Mouse (Mus musculus) heart, embryonic 10.5 days (tissue): Measurements from ENCODE around the gene Enox1. TPM values are rescaled to one million over a fixed set of nuclear protein-coding genes. Genes with fewer than 3 reads are reported as not detected.

Experiments used
- DNase-seq: peaks from one replicate; pipeline ENCODE4 v3.0.0-alpha.2; 2017; ENCODE audit warnings: low spot score
- H3K27ac ChIP-seq: fragments of 300-500 bp; sonication (generic); 2 replicates; pipeline ENCODE4 v1.5.1; 2016; ENCODE audit warnings: mild to moderate bottlenecking
- H3K27me3 ChIP-seq: fragments of 300-500 bp; sonication (generic); 2 replicates; pipeline ENCODE4 v1.6.1; 2016; ENCODE audit warnings: mild to moderate bottlenecking; ENCODE audit not compliant: poor library complexity, insufficient read depth, severe bottlenecking
- H3K36me3 ChIP-seq: fragments of 300-500 bp; sonication (generic); 2 replicates; pipeline ENCODE4 v1.6.1; 2016; ENCODE audit warnings: mild to moderate bottlenecking, moderate library complexity
- H3K4me1 ChIP-seq: fragments of 300-500 bp; sonication (generic); 2 replicates; pipeline ENCODE4 v1.6.1; 2016; ENCODE audit warnings: mild to moderate bottlenecking
- H3K4me3 ChIP-seq: fragments of 300-500 bp; sonication (generic); 2 replicates; pipeline ENCODE4 v1.5.1; 2016; ENCODE audit warnings: mild to moderate bottlenecking, moderate library complexity
- H3K9me3 ChIP-seq: fragments of 300-500 bp; sonication (generic); 2 replicates; pipeline ENCODE4 v1.6.1; 2016; ENCODE audit warnings: mild to moderate bottlenecking, moderate library complexity
- WGBS: fragments of 180-500 bp; shearing (Covaris S2); methylation state at CpG from one replicate; pipeline ENCODE4 v1.1.7; 2016; 5-methylcytosine and 5-hydroxymethylcytosine counted together
- polyA plus RNA-seq: library from polyadenylated mRNA; unstranded; fragments of >200 nt; fragmentation: Nextera tagmentation; extraction: Ambion mirVana; gene quantifications from 2 replicates; pipeline ENCODE4 v1.2.1, GENCODE M21; 2016

Gene Enox1
- polyA plus RNA-seq, 1 experiment from 2014 or later = 5.8 TPM

- H3K9me3 ChIP-seq = no peaks in the 10 kb centered on the region
- no peak overlapping the region for H3K4me3 ChIP-seq
- H3K36me3 ChIP-seq = no peaks in the 10 kb centered on the region
- no peaks in the 10 kb centered on the region for H3K27me3 ChIP-seq
- H3K4me1 ChIP-seq = no peaks in the 10 kb centered on the region
- WGBS = 80% methylated on average over 8 of the region's 8 CpGs
- no peak overlapping the region for H3K27ac ChIP-seq
- DNase-seq = no peak
Measured at GRCm38 (mm10) chr14:77409271-77409940, 252.8 kb downstream of the Enox1 start.

GRCm38 (mm10) chr14:77410354-77410753 lies 253.8 kb downstream of the Enox1 start:
- no peak overlapping the region for H3K4me3 ChIP-seq
- H3K9me3 ChIP-seq = no peaks in the 10 kb centered on the region
- 83% methylated on average over 9 of the region's 9 CpGs for WGBS
- no peaks in the 10 kb centered on the region for H3K27me3 ChIP-seq
- no peaks in the 10 kb centered on the region; the same call in 1 of the 2 replicates for H3K4me1 ChIP-seq
- no peaks in the 10 kb centered on the region for H3K36me3 ChIP-seq
- no peak overlapping the region for H3K27ac ChIP-seq
- no peak for DNase-seq

GRCm38 (mm10) chr14:77413106-77413505 lies 256.5 kb downstream of the Enox1 start:
- DNase-seq = no peak
- no peaks in the 10 kb centered on the region for H3K9me3 ChIP-seq

DNA sequence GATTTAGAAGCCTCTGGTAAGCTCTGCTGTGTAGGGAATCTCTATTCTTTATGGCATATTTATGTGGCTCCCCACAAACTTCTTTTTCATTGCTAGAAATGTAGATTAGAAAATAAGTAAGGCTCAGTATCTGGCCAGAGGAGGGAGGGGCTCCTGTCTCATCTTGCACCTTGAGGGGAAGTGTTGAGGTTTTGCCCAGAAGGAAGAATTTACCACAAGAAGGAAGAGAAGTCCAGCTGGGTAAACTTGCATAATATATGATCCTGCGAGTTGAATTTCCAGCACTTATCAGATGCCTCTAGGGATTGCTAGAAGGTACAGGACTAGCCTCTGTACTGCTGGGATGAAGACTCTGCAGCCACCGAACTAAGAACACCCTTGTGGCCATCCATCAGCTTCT lies 259.8 kb downstream of the Enox1 start:
- H3K36me3 ChIP-seq = no peaks in the 10 kb centered on the region
- no peaks in the 10 kb centered on the region; the same call in 1 of the 2 replicates for H3K4me1 ChIP-seq
- no peak for DNase-seq
- WGBS = 75% methylated on average over 2 of the region's 2 CpGs
- no peaks in the 10 kb centered on the region for H3K27me3 ChIP-seq
- no peak overlapping the region for H3K27ac ChIP-seq
- H3K9me3 ChIP-seq = no peaks in the 10 kb centered on the region
- no peak overlapping the region for H3K4me3 ChIP-seq

More at GRCm38 (mm10) chr14:77413106-77413505, 256.5 kb downstream of the Enox1 start:
- Histone ChIP-seq H3K27me3 (no peaks in the 10 kb centered on the region), H3K27ac (no peak overlapping the region), H3K4me1 (no peaks in the 10 kb centered on the region; the same call in 1 of the 2 replicates), H3K4me3 (no peak overlapping the region), H3K36me3 (no peaks in the 10 kb centered on the region)
- 79% methylated on average over 5 of the region's 5 CpGs for WGBS

DNA sequence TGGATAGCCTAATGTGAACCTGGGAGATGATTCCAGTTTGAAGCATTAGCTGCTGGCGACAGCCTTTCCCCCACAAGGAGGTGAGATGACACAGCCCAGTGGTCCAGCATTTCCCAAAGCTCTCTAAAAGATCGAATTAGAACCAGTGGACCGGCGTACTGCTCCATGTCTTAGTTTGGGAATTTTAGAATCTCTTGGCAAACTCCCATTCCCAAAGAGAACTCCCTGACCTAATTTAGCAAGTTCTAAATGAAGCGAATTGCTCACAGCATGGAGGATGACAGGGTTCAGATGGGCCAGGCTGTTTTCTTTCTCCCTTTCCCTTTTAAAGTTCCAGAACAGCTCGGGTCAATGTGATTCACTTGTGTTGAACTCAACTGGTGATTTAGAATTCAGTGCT lies 264.5 kb downstream of the Enox1 start:
- Histone ChIP-seq H3K36me3 (no peaks in the 10 kb centered on the region), H3K9me3 (no peaks in the 10 kb centered on the region), H3K27me3 (no peaks in the 10 kb centered on the region), H3K4me3 (no peak overlapping the region), H3K27ac (no peak overlapping the region), H3K4me1 (no peaks in the 10 kb centered on the region)
- WGBS = 77% methylated on average over 6 of the region's 6 CpGs
- no peak for DNase-seq

GRCm38 (mm10) chr14:77423194-77423593 lies 266.6 kb downstream of the Enox1 start:
- 69% methylated on average over 9 of the region's 9 CpGs for WGBS
- Histone ChIP-seq H3K4me3 (no peak overlapping the region), H3K36me3 (no peaks in the 10 kb centered on the region), H3K27ac (no peak overlapping the region), H3K27me3 (no peaks in the 10 kb centered on the region), H3K9me3 (no peaks in the 10 kb centered on the region), H3K4me1 (no peaks in the 10 kb centered on the region)
- DNase-seq = no peak

DNA sequence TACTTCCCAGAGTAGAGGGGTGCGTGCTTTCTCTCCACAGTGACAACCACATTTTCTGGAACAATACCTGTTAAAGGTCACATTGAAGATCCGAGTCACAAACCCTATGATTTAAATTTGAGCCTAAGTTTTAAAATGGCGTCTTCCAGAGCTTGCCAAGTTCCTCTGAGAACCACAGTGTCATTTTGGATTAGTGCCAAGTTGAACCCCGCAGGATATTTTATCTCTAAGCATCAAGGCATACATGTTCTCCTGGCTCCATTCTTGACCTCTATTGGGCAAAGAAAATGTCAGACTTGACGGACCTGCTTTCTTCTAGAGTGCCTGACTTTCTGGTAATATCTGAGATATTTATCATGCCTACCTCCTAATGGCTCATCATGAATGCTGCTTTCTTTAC lies 282.9 kb downstream of the Enox1 start:
- no peak for DNase-seq
- Histone ChIP-seq H3K27me3 (no peaks in the 10 kb centered on the region), H3K27ac (no peak overlapping the region), H3K4me1 (no peaks in the 10 kb centered on the region), H3K36me3 (no peaks in the 10 kb centered on the region), H3K9me3 (no peaks in the 10 kb centered on the region), H3K4me3 (no peak overlapping the region)
- 76% methylated on average over 5 of the region's 5 CpGs for WGBS

- H3K9me3 ChIP-seq = no peaks in the 10 kb centered on the region
- 88% methylated on average over 7 of the region's 7 CpGs for WGBS
- no peaks in the 10 kb centered on the region for H3K4me1 ChIP-seq
- no peaks in the 10 kb centered on the region for H3K36me3 ChIP-seq
- H3K27ac ChIP-seq = no peak overlapping the region
- no peaks in the 10 kb centered on the region for H3K27me3 ChIP-seq
- H3K4me3 ChIP-seq = no peak overlapping the region
- no peak for DNase-seq
Measured at GRCm38 (mm10) chr14:77440805-77441204, 284.2 kb downstream of the Enox1 start.

GRCm38 (mm10) chr14:77441541-77441940 lies 285.0 kb downstream of the Enox1 start:
- no peaks in the 10 kb centered on the region for H3K27me3 ChIP-seq
- WGBS = 91% methylated on average over 6 of the region's 6 CpGs
- H3K4me3 ChIP-seq = no peak overlapping the region
- no peaks in the 10 kb centered on the region for H3K36me3 ChIP-seq
- no peak for DNase-seq
- H3K9me3 ChIP-seq = no peaks in the 10 kb centered on the region
- H3K4me1 ChIP-seq = no peaks in the 10 kb centered on the region
- no peak overlapping the region for H3K27ac ChIP-seq

- no peaks in the 10 kb centered on the region for H3K9me3 ChIP-seq
- no peak for DNase-seq
- H3K4me1 ChIP-seq = peaks cover 6% of the 10 kb centered on the region
- H3K36me3 ChIP-seq = no peaks in the 10 kb centered on the region
- H3K27ac ChIP-seq = no peak overlapping the region
- 80% methylated on average over 4 of the region's 4 CpGs for WGBS
- H3K4me3 ChIP-seq = no peak overlapping the region
- no peaks in the 10 kb centered on the region for H3K27me3 ChIP-seq
Measured at GRCm38 (mm10) chr14:77448001-77448400, 291.4 kb downstream of the Enox1 start.

DNA sequence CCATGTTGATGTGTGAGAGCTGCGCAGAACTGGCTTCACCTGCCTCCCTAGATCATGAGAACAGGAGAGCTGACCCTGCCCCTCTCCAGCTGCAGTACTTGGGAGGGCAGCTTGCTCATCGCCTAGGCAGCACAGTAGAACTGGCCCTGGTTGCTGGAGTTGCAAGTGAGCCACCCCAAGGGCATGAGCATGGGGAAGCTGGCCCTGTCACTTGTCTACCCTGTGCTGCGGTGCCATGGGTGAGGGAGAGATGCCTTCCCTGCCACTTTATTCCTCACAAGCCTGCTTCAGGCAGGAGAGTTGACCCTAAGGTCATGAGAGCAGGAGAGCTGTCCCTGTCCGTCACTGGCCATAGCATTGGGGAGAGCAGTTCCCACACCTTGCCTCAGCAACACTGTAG lies 295.4 kb downstream of the Enox1 start:
- no peak overlapping the region; the same call in 1 of the 2 replicates for H3K27ac ChIP-seq
- peaks cover 9% of the 10 kb centered on the region for H3K4me1 ChIP-seq
- DNase-seq = no peak
- WGBS = 81% methylated on average over 4 of the region's 4 CpGs
- H3K36me3 ChIP-seq = no peaks in the 10 kb centered on the region
- no peaks in the 10 kb centered on the region for H3K27me3 ChIP-seq
- no peaks in the 10 kb centered on the region for H3K9me3 ChIP-seq
- H3K4me3 ChIP-seq = no peak overlapping the region

DNA sequence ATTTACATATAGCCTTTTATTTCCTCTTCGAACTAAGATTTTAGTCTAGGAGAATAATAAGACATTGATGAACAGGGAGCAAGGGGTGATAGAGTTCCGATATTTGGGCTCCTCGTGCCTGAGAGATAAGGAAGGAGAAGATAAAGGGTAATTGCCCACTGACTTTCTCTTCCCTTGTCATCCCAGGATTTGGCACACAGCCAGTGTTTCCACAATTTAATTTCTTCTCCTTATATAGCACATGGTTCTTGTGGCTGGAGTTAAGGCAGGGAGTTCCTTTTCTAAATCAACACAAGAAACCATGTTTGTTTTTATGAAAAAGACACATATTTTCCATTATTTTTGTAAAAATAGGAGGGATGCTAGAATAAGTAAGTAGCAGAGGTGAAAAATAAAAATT lies 299.5 kb downstream of the Enox1 start:
- no peak for DNase-seq
- no peak overlapping the region for H3K4me3 ChIP-seq
- H3K4me1 ChIP-seq = peaks cover 17% of the 10 kb centered on the region
- no peaks in the 10 kb centered on the region for H3K27me3 ChIP-seq
- no peak overlapping the region for H3K27ac ChIP-seq
- H3K36me3 ChIP-seq = no peaks in the 10 kb centered on the region
- H3K9me3 ChIP-seq = no peaks in the 10 kb centered on the region
- WGBS = 34% methylated on average over 3 of the region's 3 CpGs

GRCm38 (mm10) chr14:77456876-77457275 lies 300.3 kb downstream of the Enox1 start:
- no peak for DNase-seq
- Histone ChIP-seq H3K36me3 (no peaks in the 10 kb centered on the region), H3K9me3 (no peaks in the 10 kb centered on the region), H3K27me3 (no peaks in the 10 kb centered on the region), H3K4me3 (no peak overlapping the region), H3K4me1 (peaks cover 14% of the 10 kb centered on the region), H3K27ac (no peak overlapping the region)
- WGBS = 68% methylated on average over 7 of the region's 7 CpGs

DNA sequence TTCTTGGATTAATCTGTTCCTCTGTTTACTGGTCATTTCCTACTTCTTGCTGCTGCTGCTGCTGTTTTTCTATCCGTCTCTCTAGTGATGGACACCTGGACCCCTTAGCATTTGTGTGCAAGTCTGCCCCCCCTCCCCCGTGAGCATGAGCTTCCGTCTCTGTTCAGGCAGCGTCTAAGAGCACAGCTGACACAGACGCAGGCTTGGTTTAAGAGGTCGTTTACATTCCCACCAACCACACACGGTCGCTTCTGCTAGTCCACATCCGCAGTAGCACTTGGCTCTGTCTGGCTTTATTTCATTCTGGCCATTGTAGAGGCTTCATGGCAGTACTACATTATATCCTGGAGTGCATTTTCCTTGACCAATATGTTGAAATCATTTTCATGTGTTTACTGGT lies 301.7 kb downstream of the Enox1 start:
- no peak overlapping the region for H3K27ac ChIP-seq
- H3K27me3 ChIP-seq = no peaks in the 10 kb centered on the region
- H3K4me1 ChIP-seq = peaks cover 11% of the 10 kb centered on the region; the same call in 1 of the 2 replicates
- 29% methylated on average over 9 of the region's 9 CpGs for WGBS
- H3K36me3 ChIP-seq = no peaks in the 10 kb centered on the region
- no peaks in the 10 kb centered on the region for H3K9me3 ChIP-seq
- DNase-seq = no peak
- no peak overlapping the region for H3K4me3 ChIP-seq
